Mouse (Mus musculus) monocyte, adult 2 months (primary cell): ENCODE measurements around the gene Prss57.
A peak's percentile ranks its signal among the peaks of the same experiment; 100 is the strongest.
"Not testable (repeated sequence)": the region's sequence is repeated elsewhere in the genome, so short reads cannot be mapped to it uniquely, and the experiment has no call there.

ENCODE experiments used
- DNase-seq, 2 experiments: peaks; one replicate each; pipeline ENCODE4 v3.0.0; 2022; ENCODE audit warnings: low spot score in 2 of 2, low read depth in 1 of 2

The Prss57 gene

GRCm38 (mm10) chr10:79759675-79760074 lies 31.1 kb downstream of the Prss57 start:
- not testable (repeated sequence) for DNase-seq

- DNase-seq, result no peak
Observed at GRCm38 (mm10) chr10:79756660-79757059, 34.1 kb downstream of the Prss57 start.

- no peak for DNase-seq
Observed at GRCm38 (mm10) chr10:79755854-79756253, 34.9 kb downstream of the Prss57 start.

GRCm38 (mm10) chr10:79754856-79755516 lies 35.8 kb downstream of the Prss57 start, which contains the start of gene Fgf22:
Fgf22 (plus strand) TSS chr10:79755076.
- DNase-seq, result no peak

GRCm38 (mm10) chr10:79748496-79748895 lies 42.3 kb downstream of the Prss57 start:
- DNase-seq, result no peak

- no peak for DNase-seq
Observed at GRCm38 (mm10) chr10:79746774-79747151, 44.0 kb downstream of the Prss57 start.

GRCm38 (mm10) chr10:79745898-79746773 lies 44.6 kb downstream of the Prss57 start, which contains the start of gene Polrmt:
Polrmt (minus strand) TSS chr10:79746581.
- peak; percentile 89 to 91 for DNase-seq

GRCm38 (mm10) chr10:79745411-79745810 lies 45.4 kb downstream of the Prss57 start:
- no peak for DNase-seq

- DNase-seq, result no peak
Observed at GRCm38 (mm10) chr10:79743650-79744365, 47.0 kb downstream of the Prss57 start.

GRCm38 (mm10) chr10:79743161-79743560 lies 47.6 kb downstream of the Prss57 start:
- DNase-seq, result no peak

GRCm38 (mm10) chr10:79740863-79741262 lies 49.9 kb downstream of the Prss57 start:
- DNase-seq, result no peak

GRCm38 (mm10) chr10:79739234-79739633 lies 51.5 kb downstream of the Prss57 start:
- DNase-seq, result no peak

- DNase-seq, result no peak
Observed at GRCm38 (mm10) chr10:79738259-79738658, 52.5 kb downstream of the Prss57 start.

- no peak for DNase-seq
Observed at GRCm38 (mm10) chr10:79736706-79737105, 54.1 kb downstream of the Prss57 start.

- no peak for DNase-seq
Observed at GRCm38 (mm10) chr10:79735361-79735760, 55.4 kb downstream of the Prss57 start.

- no peak for DNase-seq
Observed at GRCm38 (mm10) chr10:79733847-79734246, 56.9 kb downstream of the Prss57 start.

GRCm38 (mm10) chr10:79732500-79732899 lies 58.3 kb downstream of the Prss57 start:
- DNase-seq, result no peak
